20 mouse cellular contexts compared by ENCODE assay signal in genomic region chr2:159250065-159250464, GRCm38 (mm10).
DNase-seq lines count a peak whose midpoint lies in the region; ATAC-seq and TF ChIP-seq lines count a peak whose summit lies in the region.
"Had no signal": no experiment of that assay in that cellular context is flagged by ENCODE, and none has a peak within 500 bp of the region (broad histone marks: within the 10 kb centered on the region; RNA-seq: fewer than 3 reads in every experiment).

No protein-coding gene starts in this region.

- ATAC-seq in forebrain, postnatal 0 days = peak; percentile 55; the same call in 1 of the 2 replicates
- no peak for ATAC-seq in limb, embryonic 11.5 days (ENCODE audit: insufficient number of reproducible peaks, low FRiP score, low TSS enrichment, low read depth)
- ATAC-seq: intestine, embryonic 16.5 days had no signal

- H3K27me3 ChIP-seq in forebrain, postnatal 0 days (ENCODE audit: insufficient read depth, low read length) = no peaks in the 10 kb centered on the region
- H3K27me3 ChIP-seq in limb, embryonic 11.5 days (ENCODE audit: control insufficient read depth, insufficient read depth, low read length) = no peaks in the 10 kb centered on the region
- H3K27me3 ChIP-seq: CH12.LX; embryonic facial prominence, embryonic 13.5 days; hindbrain, embryonic 12.5 days; liver, embryonic 13.5 days; megakaryocyte, embryonic 14.5 days; neural tube, embryonic 13.5 days had no signal

- H3K36me3 ChIP-seq in forebrain, postnatal 0 days (ENCODE audit: insufficient read depth) = no peaks in the 10 kb centered on the region
- no peaks in the 10 kb centered on the region for H3K36me3 ChIP-seq in limb, embryonic 11.5 days (ENCODE audit: control insufficient read depth, insufficient read depth, low read length)
- H3K36me3 ChIP-seq: embryonic facial prominence, embryonic 13.5 days; hindbrain, embryonic 12.5 days; liver, embryonic 13.5 days; neural tube, embryonic 13.5 days had no signal

- 32% methylated on average over 6 of the region's 6 CpGs for WGBS in forebrain, postnatal 0 days
- WGBS in limb, embryonic 11.5 days = 52% methylated on average over 6 of the region's 6 CpGs

- H3K4me1 ChIP-seq in forebrain, postnatal 0 days (ENCODE audit: insufficient read depth) = no peaks in the 10 kb centered on the region
- no peaks in the 10 kb centered on the region for H3K4me1 ChIP-seq in limb, embryonic 11.5 days (ENCODE audit: control insufficient read depth, insufficient read depth, low read length)
- H3K4me1 ChIP-seq: embryonic facial prominence, embryonic 13.5 days; liver, embryonic 13.5 days; megakaryocyte, embryonic 14.5 days; neural tube, embryonic 13.5 days had no signal

- TF ChIP-seq CTCF in forebrain, postnatal 0 days (IDR thresholded peaks at IDR 0.05; ENCODE audit: low read depth) = no peak

- DNase-seq in embryo, embryonic 10.5 days (ENCODE audit: low spot score) = peak; percentile 6
- DNase-seq in embryo, embryonic 9.5 days (ENCODE audit: extremely low spot score) = no peak
- DNase-seq in left cerebral cortex, adult 18-20 months (ENCODE audit: low spot score in 2 of 2) = peak; percentile 2 to 8
- no peak for DNase-seq in left cerebral cortex, postnatal 4 days
- peak; percentile 38 for DNase-seq in forebrain, postnatal 0 days
- peak; percentile 27 for DNase-seq in limb, embryonic 11.5 days (ENCODE audit: low spot score)
- no peak for DNase-seq in gastrocnemius, adult 18-20 months (ENCODE audit: low spot score)
- DNase-seq in lung, postnatal 36 days = no peak
- DNase-seq: adrenal gland, postnatal 25 days; cerebellum, postnatal 14 days; heart, adult 18-20 months; kidney, postnatal 36 days; liver, embryonic 13.5 days had no signal

- no peak overlapping the region for H3K9ac ChIP-seq in forebrain, postnatal 0 days
- H3K9ac ChIP-seq in limb, embryonic 11.5 days (ENCODE audit: low read length) = no peak overlapping the region
- H3K9ac ChIP-seq: embryonic facial prominence, embryonic 13.5 days; hindbrain, embryonic 12.5 days; liver, embryonic 13.5 days; neural tube, embryonic 13.5 days had no signal

- no peaks in the 10 kb centered on the region for H3K9me3 ChIP-seq in forebrain, postnatal 0 days (ENCODE audit: low read length)
- H3K9me3 ChIP-seq in limb, embryonic 11.5 days (ENCODE audit: control insufficient read depth, low read length) = no peaks in the 10 kb centered on the region
- H3K9me3 ChIP-seq: embryonic facial prominence, embryonic 13.5 days; hindbrain, embryonic 12.5 days; liver, embryonic 13.5 days; neural tube, embryonic 13.5 days had no signal

- intact Hi-C loops in left cerebral cortex, postnatal 4 days (cut with DNase I) = no loop called here

- H3K27ac ChIP-seq in forebrain, postnatal 0 days (ENCODE audit: low read depth, low read length) = no peak overlapping the region
- no peak overlapping the region for H3K27ac ChIP-seq in limb, embryonic 11.5 days (replicated peaks; ENCODE audit: low read depth, low read length)
- H3K27ac ChIP-seq: embryonic facial prominence, embryonic 13.5 days; hindbrain, embryonic 12.5 days; liver, embryonic 13.5 days; neural tube, embryonic 13.5 days; stomach, postnatal 0 days had no signal

- H3K4me3 ChIP-seq in forebrain, postnatal 0 days (ENCODE audit: low read depth, low read length) = no peak overlapping the region
- H3K4me3 ChIP-seq in limb, embryonic 11.5 days (ENCODE audit: low read depth, low read length) = no peak overlapping the region
- H3K4me3 ChIP-seq: embryonic facial prominence, embryonic 13.5 days; hindbrain, embryonic 12.5 days; liver, embryonic 13.5 days; megakaryocyte, embryonic 14.5 days; neural tube, embryonic 13.5 days had no signal

- no peak overlapping the region for H3K4me2 ChIP-seq in forebrain, postnatal 0 days (ENCODE audit: low read depth)
- H3K4me2 ChIP-seq in limb, embryonic 11.5 days (ENCODE audit: low read depth, severe bottlenecking) = no peak overlapping the region
- H3K4me2 ChIP-seq: embryonic facial prominence, embryonic 13.5 days; hindbrain, embryonic 12.5 days; liver, embryonic 13.5 days; neural tube, embryonic 13.5 days had no signal

Comparison
In these comparisons a context has a peak if more than half of its experiments do, and no peak if none do; other contexts are left out.
1. DNase-seq: peak in embryo, embryonic 10.5 days (single experiment), left cerebral cortex, adult 18-20 months (2 of 2), forebrain, postnatal 0 days (single experiment) and limb, embryonic 11.5 days (single experiment); none in embryo, embryonic 9.5 days (single experiment), left cerebral cortex, postnatal 4 days (single experiment), gastrocnemius, adult 18-20 months (single experiment) and lung, postnatal 36 days (single experiment).